Mouse (Mus musculus) bone marrow macrophage, adult 2 months (primary cell): ENCODE results near the gene Cblb.

Experiments used
- CTCF ChIP-seq: IDR thresholded peaks from 2 replicates; pipeline ENCODE4 v1.5.1; 2012; ENCODE audit warnings: low read depth, mild to moderate bottlenecking, low read length, moderate library complexity
- POLR2A ChIP-seq: IDR thresholded peaks from 2 replicates; pipeline ENCODE4 v1.6.1; 2012; ENCODE audit warnings: mild to moderate bottlenecking, low read depth, low read length, borderline replicate concordance

DNA sequence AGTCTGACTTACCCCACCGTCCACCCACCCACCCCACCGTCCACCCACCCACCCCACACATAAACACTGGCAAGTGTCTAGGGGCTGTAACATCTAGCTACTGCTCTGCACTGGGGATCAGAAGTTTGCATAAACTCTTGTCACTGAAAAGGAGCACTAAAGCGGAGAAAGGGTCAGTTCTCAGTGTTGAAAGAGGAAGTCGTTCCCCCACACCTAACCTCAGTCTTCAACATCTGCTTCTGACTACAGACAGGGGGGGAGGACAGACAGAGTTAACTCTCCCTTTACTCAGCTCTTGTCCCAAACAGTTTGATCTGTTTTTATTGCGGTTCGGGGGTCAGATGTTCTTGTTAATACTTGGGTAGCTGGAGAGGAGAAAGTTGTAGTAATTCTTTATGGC lies 59.9 kb downstream of the Cblb start:
- TF ChIP-seq POLR2A (no peak), CTCF (no peak)
